Mouse (Mus musculus) CH12.LX (cell line): ENCODE data around the gene Snrnp35.

Experiments used
- CTCF ChIP-seq, 2 experiments: IDR thresholded peaks in 1 of 2; conservative IDR thresholded peaks in 1 of 2; 2 replicates each; pipeline ENCODE4 v1.5.1; 2011 to 2012; ENCODE audit warnings: low read depth in 2 of 2, low read length in 2 of 2, improper control_type of control experiment in 1 of 2, inconsistent platforms in 1 of 2, mild to moderate bottlenecking in 1 of 2, moderate library complexity in 1 of 2
- E2F4 ChIP-seq: IDR thresholded peaks from 2 replicates; pipeline ENCODE4 v1.6.1; 2011; ENCODE audit warnings: low read depth, low read length, improper control_type of control experiment; ENCODE audit not compliant: insufficient replicate concordance
- EP300 ChIP-seq: IDR thresholded peaks from 2 replicates; pipeline ENCODE4 v1.6.1; 2011; ENCODE audit warnings: low read length, improper control_type of control experiment
- GABPA ChIP-seq: IDR thresholded peaks from 2 replicates; pipeline ENCODE4 v1.6.1; 2012; ENCODE audit warnings: low read depth, low read length, improper control_type of control experiment, inconsistent platforms; ENCODE audit not compliant: insufficient replicate concordance
- IRF4 ChIP-seq: IDR thresholded peaks from 2 replicates; pipeline ENCODE4 v1.6.1; 2014; ENCODE audit warnings: low read depth, mild to moderate bottlenecking, inconsistent platforms, low read length, improper control_type of control experiment
- KAT2A ChIP-seq: IDR thresholded peaks from 2 replicates; pipeline ENCODE4 v1.6.1; 2012; ENCODE audit warnings: low read length, improper control_type of control experiment, inconsistent platforms; ENCODE audit not compliant: insufficient replicate concordance
- POLR2A ChIP-seq: IDR thresholded peaks from 2 replicates; pipeline ENCODE4 v1.6.1; 2011; ENCODE audit warnings: low read depth, mild to moderate bottlenecking, improper control_type of control experiment, low read length
- POLR2AphosphoS2 ChIP-seq: IDR thresholded peaks from 2 replicates; pipeline ENCODE4 v1.6.1; 2011; ENCODE audit warnings: low read depth, low read length, improper control_type of control experiment
- UBTF ChIP-seq: IDR thresholded peaks from 2 replicates; pipeline ENCODE4 v1.6.1; 2012; ENCODE audit warnings: low read depth, mild to moderate bottlenecking, inconsistent platforms, low read length, improper control_type of control experiment, moderate library complexity
- USF1 ChIP-seq: IDR thresholded peaks from 2 replicates; pipeline ENCODE4 v1.6.1; 2014; ENCODE audit warnings: low read depth, mild to moderate bottlenecking, inconsistent platforms, low read length, improper control_type of control experiment

GRCm38 (mm10) chr5:124501541-124501940, 18.6 kb downstream of the Snrnp35 start:
- TF ChIP-seq USF1 (no peak), UBTF (no peak), CTCF (conservative IDR thresholded peaks at IDR 0.05 in 1 of 2, IDR thresholded peaks at IDR 0.05 in 1 of 2; ENCODE audit: low read depth in 2 of 2, low read length in 2 of 2) (no peak), KAT2A (no peak), E2F4 (no peak), EP300 (no peak), POLR2AphosphoS2 (no peak), POLR2A (no peak), IRF4 (no peak), GABPA (no peak)
